Mouse (Mus musculus): ENCODE data around the gene Fras1.

Fras1 gene

DNA sequence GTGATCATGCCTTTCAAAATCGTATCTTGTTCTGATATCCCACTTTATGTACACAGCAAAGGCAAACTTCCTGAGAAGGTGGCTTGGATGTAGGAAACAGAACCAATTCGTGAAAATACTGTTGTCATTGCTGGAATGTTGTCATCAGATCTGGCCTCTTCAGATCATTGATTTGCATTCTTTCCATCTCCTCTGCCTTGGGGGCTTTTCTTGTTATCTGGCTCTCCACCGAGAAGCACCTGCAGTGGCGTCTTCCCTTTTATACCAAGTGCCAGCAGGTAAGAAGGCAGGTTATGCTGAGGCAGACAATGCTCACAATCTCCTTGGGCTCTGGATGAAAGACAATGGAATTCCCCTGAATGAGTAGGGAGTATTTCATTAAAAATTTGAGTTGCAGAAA, 108.3 kb downstream of the Fras1 start:
- no peak for DNase-seq (ENCODE audit: low spot score)

DNA sequence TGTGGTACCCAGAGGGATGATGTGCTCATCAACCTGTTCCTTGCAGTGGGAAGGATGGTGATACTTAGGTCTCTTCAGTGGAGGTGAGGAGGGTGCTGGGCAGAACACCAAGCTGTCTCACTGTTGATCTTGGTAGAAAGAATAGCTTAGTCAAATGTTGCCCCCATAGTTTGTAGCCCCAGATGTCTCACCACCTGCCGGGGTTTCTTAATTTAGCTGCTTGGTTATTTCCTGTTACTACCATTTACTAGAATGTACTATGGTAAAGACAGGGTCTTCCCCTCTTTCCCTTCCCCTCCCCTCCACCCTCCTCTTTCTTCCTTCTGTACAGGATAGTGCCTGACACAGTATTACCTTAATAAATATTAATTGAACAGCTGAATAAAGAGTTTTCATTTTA, 118.7 kb downstream of the Fras1 start:
- DNase-seq (ENCODE audit: low spot score), result no peak

- no peak for DNase-seq (ENCODE audit: low spot score)
Observed at GRCm38 (mm10) chr5:96494502-96495292, 120.9 kb downstream of the Fras1 start.

GRCm38 (mm10) chr5:96498083-96498482, 124.3 kb downstream of the Fras1 start:
- DNase-seq (ENCODE audit: low spot score), result no peak

DNA sequence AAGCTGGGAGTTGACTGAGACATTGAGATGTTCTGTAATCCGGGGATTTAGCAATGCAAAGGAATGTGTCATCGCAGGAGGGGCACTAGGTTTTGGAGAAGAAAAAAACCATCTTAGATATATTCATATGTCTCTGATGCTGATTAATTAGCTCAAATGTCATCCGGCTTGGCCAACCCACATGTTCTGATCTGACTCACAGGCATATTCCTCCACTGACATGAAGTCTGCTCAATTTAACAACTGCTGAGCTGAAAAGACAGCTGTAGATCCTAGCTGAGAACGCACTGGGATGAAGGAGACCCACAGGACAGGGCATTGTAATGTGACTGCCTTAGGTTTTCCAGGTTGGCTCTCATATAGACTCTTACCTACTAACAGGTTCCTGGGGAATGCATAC, 128.0 kb downstream of the Fras1 start:
- DNase-seq (ENCODE audit: low spot score), result no peak

DNA sequence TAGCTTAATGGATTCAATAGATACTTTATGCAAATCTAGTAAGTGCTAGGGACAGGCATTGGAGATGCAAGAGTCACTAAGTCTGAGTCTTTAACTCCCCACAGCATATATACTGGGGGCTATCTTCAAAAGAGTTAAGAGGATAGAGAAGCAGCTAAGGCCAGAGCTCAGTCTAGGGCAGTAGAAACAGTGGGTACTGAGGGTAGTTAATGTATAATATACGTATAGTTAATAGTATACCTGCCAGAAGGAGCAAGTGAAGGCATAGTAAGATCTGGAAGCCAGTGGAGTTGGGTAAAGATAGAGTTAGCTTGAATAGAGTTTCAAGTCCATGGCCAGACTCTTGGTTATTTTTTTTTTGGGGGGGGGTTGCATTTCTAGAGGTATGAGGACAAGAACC, 128.6 kb downstream of the Fras1 start:
- no peak for DNase-seq (ENCODE audit: low spot score)

DNA sequence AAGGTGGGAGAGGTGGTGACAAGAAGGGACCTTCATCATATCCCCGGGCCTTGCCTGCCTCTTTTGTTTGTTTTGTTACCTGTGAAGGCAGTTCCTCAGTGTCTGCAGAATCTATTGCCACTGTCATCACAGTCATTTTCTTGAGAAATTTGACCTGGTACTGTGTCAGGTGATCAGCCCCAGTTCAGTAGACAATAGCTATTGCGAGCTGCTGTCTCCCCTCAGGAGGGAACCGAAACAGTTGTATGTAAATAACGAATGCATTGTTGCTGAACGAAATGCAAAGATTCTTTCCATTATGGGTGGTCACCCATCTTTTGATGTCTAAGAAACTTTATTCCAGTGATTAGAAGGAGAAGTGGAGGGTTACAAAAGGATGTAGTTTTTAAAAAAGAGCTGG, 137.2 kb downstream of the Fras1 start:
- DNase-seq (ENCODE audit: low spot score), result no peak

DNA sequence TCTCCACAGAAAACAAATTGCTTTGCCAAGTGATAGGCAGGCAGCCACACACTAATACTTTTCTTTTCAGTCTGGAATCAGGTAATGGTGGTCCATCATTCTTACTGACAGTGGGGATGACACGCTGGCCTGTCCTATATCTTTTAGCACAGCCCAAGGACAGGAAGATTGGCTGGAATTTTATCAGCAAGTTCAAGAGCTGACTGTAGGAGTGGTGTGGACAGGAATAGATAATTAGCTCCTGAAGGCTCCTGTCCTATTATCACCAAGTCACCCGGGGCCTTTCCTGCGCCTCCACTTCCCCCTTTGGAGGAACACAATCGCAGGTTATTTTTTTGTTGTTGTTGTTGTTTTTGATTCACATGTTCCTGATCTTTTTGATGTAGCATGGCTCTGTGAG, 139.6 kb downstream of the Fras1 start:
- no peak for DNase-seq (ENCODE audit: low spot score)

DNA sequence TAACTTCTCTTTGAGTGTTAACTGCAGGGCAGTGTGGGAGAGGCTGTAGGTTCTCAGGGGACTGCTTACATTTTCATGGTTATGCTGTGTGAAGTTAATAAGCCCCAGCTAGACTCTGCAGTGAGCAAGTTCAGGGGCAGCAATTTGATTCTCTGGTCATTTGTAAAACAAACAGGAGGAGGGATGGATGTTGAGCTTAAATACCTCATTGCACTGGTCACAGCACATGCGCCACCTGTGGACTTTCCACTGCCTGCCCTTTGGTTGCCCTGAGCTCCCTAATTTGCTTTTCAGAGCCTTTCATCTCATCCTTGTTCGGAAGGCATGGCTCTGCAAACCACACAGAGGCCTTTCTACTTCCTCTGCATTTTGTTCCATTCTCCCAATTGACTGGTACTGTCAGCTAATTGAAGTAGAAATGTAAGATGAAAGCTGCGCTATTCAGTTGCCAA, 142.1 kb downstream of the Fras1 start:
- no peak for DNase-seq (ENCODE audit: low spot score)

GRCm38 (mm10) chr5:96516329-96516728, 142.6 kb downstream of the Fras1 start:
- DNase-seq (ENCODE audit: low spot score), result no peak

DNA sequence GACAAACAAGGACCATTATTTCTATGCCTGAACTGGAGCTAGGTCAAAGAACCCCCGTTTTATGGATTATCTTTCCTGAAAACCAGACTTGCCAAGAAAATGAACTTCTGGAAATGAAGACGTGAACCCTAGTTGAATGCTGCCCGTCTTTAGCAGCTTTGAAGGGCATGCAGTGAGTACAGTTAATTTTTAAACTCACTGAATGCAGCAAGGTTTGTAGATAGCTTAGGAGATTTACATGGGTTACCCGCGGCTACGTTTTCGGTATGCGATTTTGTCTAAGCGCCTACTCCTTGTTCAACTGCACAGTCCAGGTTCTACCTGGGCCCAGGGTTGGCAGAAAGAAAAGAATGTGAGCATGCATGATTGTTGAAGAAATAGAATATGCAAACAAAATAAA, 147.8 kb downstream of the Fras1 start:
- DNase-seq (ENCODE audit: low spot score), result no peak

DNA sequence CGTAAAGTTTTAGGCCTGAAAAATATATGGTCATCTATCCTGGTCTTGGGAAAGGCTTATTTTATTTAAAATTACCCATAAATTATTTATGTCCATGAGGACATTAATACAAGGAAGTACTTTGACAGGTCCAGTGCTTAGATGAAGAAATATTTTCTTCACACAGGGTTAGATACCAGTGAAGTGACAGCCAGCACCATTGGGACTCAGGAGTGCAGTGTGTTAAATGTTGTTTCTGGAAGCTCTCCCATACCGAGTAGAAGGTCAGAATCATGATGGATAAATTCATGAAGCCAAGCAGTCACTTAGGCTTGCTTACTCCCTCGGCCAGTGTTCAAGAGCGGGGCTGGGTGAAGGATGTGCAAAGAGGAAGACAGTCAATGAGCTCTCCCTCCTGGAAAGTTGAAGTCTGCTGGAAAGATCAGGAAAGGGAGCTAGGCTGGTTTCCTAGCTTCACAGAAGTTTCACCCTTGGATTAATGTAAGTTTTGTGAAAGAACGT, 149.2 kb downstream of the Fras1 start:
- DNase-seq (ENCODE audit: low spot score), result no peak

GRCm38 (mm10) chr5:96528296-96528695, 154.5 kb downstream of the Fras1 start:
- DNase-seq (ENCODE audit: low spot score), result no peak

- DNase-seq (ENCODE audit: low spot score), result no peak
Observed at GRCm38 (mm10) chr5:96530516-96530915, 156.8 kb downstream of the Fras1 start.

DNA sequence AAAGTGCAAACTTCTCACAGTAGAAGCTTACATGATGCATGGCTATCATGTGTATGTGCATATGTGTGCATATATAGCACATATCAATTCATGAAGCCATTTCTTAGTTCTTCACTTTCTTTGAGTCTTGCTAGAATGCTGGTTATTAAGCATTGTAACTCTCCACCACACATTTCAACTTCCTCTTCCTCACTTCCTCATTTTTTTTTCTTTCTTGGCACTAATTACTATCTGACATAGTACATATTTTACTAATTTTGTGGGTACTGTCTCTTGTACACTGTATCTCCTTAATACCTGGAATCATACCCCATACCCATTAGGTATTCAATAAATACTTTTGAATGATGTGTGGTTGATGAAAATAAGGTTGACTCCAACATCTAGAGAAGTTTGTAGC, 158.2 kb downstream of the Fras1 start:
- no peak for DNase-seq (ENCODE audit: low spot score)

DNA sequence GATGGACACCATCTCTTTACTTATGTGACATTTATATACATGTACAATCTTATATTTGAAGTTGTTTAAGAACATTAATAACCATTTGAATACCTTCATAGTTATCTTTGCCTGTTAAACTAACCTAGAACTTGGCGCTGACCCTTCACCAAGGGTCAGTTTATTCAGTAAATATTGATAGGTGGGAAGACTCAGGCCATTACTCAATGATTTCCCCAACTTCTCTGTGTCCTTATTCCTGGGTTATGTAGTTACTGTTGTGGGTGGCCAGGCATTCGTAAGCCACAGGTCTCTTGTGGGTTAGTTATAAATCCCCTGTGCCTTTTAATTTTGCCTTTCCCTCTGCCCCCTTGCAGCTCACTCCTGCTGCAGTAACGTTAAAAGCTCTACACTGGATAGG, 162.8 kb downstream of the Fras1 start:
- no peak for DNase-seq (ENCODE audit: low spot score)

DNA sequence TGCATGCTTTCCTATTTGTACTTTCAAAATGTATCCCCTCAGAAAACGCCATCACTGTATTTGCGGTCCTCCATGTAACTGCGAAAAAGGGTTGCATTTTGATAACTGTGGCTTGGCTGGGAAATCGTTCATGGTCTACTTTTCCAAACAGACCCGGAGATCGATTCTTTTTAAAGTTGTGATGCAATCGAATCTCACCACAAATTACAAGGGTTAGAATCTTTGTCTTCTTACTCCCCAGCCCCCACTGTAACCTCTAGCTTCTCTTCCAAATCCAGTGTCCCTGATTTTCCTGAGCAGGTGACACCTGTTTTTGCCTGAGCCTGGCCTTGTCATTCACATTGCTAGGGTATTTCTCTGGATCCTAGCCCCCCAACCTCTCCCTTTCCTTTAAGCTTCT, 163.2 kb downstream of the Fras1 start:
- DNase-seq (ENCODE audit: low spot score), result no peak

- no peak for DNase-seq (ENCODE audit: low spot score)
Observed at GRCm38 (mm10) chr5:96544112-96544511, 170.4 kb downstream of the Fras1 start.

GRCm38 (mm10) chr5:96545994-96546393, 172.2 kb downstream of the Fras1 start:
- DNase-seq (ENCODE audit: low spot score), result no peak

GRCm38 (mm10) chr5:96554940-96555679, 181.4 kb downstream of the Fras1 start:
- no peak for DNase-seq (ENCODE audit: low spot score)

DNA sequence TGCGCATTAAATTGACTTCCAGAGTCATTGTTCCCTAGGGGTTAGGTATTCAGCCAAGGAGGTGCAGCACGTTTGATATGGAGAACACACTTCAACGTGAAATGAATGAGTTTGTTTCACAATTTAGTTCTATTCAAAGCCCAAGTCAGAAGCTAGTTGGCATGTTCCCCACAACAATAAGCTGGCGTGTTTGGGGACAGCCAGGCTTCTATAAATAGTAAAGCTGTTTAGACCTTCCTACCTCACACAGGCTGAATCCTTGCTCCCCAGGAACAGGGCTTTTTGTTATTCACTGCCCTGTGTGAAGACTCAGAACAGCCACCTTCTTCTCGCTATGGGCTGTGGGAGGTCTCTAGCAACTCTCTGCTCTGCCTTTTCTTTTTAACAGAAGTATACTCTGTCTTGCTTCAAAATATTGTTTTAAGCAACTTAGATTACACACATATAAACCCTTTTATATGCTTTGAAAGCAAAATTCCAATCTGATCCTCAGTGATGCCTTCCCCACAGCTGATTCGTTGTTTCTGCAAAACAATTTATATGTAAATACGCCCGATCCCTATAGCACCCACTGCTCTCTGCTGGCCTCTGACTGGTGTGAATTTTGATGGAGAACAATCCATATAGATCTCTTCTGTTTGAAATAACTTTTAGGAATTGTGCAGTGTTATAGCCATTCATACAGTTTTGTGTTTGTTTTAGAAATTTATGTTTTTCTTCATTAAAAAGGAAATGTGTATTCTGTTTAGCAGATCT, 184.5 kb downstream of the Fras1 start:
- no peak for DNase-seq (ENCODE audit: low spot score)

GRCm38 (mm10) chr5:96574586-96574985, 200.8 kb downstream of the Fras1 start:
- DNase-seq (ENCODE audit: low spot score), result no peak

- DNase-seq (ENCODE audit: low spot score), result no peak
Observed at GRCm38 (mm10) chr5:96578705-96579104, 204.9 kb downstream of the Fras1 start.

Data from testis, postnatal 10 days (tissue).